Mouse (Mus musculus) left cerebral cortex, postnatal 10 days (tissue): Measurements from ENCODE around the gene Olfr1450. TPM values are rescaled to one million over a fixed set of nuclear protein-coding genes. Genes with fewer than 3 reads are reported as not detected.
"Not testable (repeated sequence)": the region's sequence is repeated elsewhere in the genome, so short reads cannot be mapped to it uniquely, and the experiment has no call there.

ENCODE experiments used
- DNase-seq, 2 experiments: peaks; one replicate each; pipeline ENCODE4 v3.0.0; 2021 to 2022; ENCODE audit warnings: low spot score in 2 of 2, mixed read lengths in 1 of 2; ENCODE audit errors: extremely low spot score in 1 of 2
- intact Hi-C: fragments of 180-260 bp; cut with DNase I; formaldehyde crosslinking; loops from one replicate; pipeline ENCODE4 v1.15.1; 2025
- total RNA-seq, 2 experiments: library from RNA; stranded (reverse); gene quantifications; 2 replicates each; pipeline ENCODE4 v1.2.3; 2021

Olfr1450 gene
- total RNA-seq: not detected

GRCm38 (mm10) chr19:12949958-12950357 is at the start of gene Olfr1450:
Olfr1450 (plus strand) TSS chr19:12950258.
- intact Hi-C loops: no loop called here
- no peak for DNase-seq

- DNase-seq: no peak
- intact Hi-C loops: no loop called here
Measured at GRCm38 (mm10) chr19:12903643-12904042, 46.4 kb upstream of the Olfr1450 start, which contains the start of gene Olfr1447. Olfr1447 (minus strand) TSS chr19:12903743.

DNA sequence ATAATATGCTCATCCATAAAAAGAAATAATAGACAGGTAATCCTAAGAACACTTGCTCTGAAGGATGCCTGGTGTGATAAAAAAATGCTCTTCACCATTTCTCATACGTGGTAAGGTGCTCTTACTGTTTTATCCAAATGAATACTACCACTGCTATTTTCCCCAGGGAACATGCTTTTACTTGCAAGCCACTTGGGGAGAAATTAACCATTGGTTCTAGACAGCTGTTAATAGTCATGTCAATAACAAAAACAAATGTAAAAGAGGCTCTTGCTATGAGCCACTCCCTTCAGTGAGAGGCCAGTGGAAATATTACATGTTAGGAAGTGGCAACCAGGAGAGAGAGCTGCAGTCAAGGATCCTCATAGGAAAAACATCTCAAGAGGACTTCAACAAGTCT is 25.7 kb upstream of the Olfr1450 start, which contains the start of gene Olfr1448:
Gene Olfr1448 (minus strand): TSS at position 101 of the 400 bp plus-strand sequence.
- intact Hi-C loops: no loop called here
- no peak for DNase-seq

- intact Hi-C loops: no loop called here
- DNase-seq: no peak
Measured at GRCm38 (mm10) chr19:12930540-12930939, 19.5 kb upstream of the Olfr1450 start, which contains the start of gene Olfr1449. Olfr1449 (plus strand) TSS chr19:12930840.

DNA sequence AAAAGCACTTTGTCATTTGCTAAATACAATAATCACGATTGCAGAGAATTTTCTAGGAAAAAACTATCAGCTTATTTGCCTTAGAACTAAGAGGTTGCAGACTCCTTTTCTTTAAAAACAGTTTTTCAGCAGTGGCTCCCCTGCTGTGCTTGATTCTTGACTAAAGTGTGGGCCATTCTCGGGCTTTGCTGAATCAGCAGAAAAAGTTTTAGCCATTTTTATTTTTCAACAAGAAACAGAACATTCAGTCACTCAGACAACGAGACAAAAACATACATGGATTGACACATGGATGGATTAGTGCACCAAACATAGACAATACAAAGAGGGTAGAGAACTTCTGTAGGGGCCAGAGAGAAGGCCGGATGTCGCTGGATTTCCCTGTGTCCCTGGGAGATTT is 20.0 kb downstream of the Olfr1450 start:
- DNase-seq, intact Hi-C loops: not testable (repeated sequence)

- DNase-seq, intact Hi-C loops: not testable (repeated sequence)
Measured at GRCm38 (mm10) chr19:12992316-12992715, 42.3 kb downstream of the Olfr1450 start.

DNA sequence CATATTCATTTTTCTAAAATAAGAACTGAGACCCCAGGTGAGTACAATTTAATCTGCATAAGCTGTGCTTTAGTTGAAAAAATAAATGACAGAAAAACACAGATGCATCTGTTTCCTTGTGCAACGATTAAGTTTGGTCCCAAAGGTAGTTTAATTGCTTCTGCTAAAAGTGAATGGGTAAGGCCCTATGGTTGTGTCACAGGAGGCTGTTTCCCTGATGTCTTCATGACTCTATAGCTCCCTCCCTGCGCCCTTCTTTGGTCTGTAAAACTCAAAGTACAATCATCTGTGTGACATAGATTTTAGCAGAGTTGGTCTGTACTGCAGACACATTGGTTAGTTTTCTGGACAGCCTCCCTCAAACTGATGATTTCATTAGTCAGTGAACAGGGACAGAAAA is 44.7 kb downstream of the Olfr1450 start, which contains the start of gene Olfr1451:
Gene Olfr1451 (plus strand): TSS at position 301 of the 400 bp plus-strand sequence.
- no peak for DNase-seq
- intact Hi-C loops: no loop called here

Other genes starting within 250 kb of the Olfr1450 start
- 1 to 10 TPM; 1.2 to 2.6 TPM for gene Cntf, start 184.6 kb upstream of the Olfr1450 start, total RNA-seq
- 10 to 100 TPM; 73.3 to 74.1 TPM for gene Zfp91, start 154.1 kb upstream of the Olfr1450 start, total RNA-seq
- 1 to 10 TPM; 1.1 to 1.5 TPM for gene Lpxn, start 154.1 kb upstream of the Olfr1450 start, total RNA-seq
- not detected for gene Gm5244, start 103.6 kb upstream of the Olfr1450 start, total RNA-seq
- not detected for gene Olfr1444, start 93.0 kb upstream of the Olfr1450 start, total RNA-seq
- not detected for gene Olfr1445, start 66.4 kb upstream of the Olfr1450 start, total RNA-seq
- gene Olfr1446, start 56.7 kb upstream of the Olfr1450 start, total RNA-seq: not detected
- gene Olfr1447, start 46.5 kb upstream of the Olfr1450 start, total RNA-seq: not detected
- not detected for gene Olfr1448, start 25.8 kb upstream of the Olfr1450 start, total RNA-seq
- gene Olfr1449, start 19.4 kb upstream of the Olfr1450 start, total RNA-seq: not detected
- not detected for gene Olfr1451, start 44.8 kb downstream of the Olfr1450 start, total RNA-seq
- not detected for gene Olfr1453, start 78.1 kb downstream of the Olfr1450 start, total RNA-seq
- not detected for gene Olfr1454, start 110.4 kb downstream of the Olfr1450 start, total RNA-seq
- gene Olfr1457, start 147.6 kb downstream of the Olfr1450 start, total RNA-seq: not detected
- not detected for gene Olfr1458, start 156.5 kb downstream of the Olfr1450 start, total RNA-seq
- under 1 TPM; 0.13 to 0.14 TPM for gene Olfr1459, start 199.3 kb downstream of the Olfr1450 start, total RNA-seq
- not detected for gene Olfr1461, start 212.7 kb downstream of the Olfr1450 start, total RNA-seq
- not detected for gene Olfr1462, start 235.5 kb downstream of the Olfr1450 start, total RNA-seq